Mouse (Mus musculus): ENCODE measurements at regions not wholly inside any gene's neighbourhood (a gene's known extent, or its start where the extent isn't known, plus 50 kb on each side); places are given as distances from the start of the nearest gene placed in this dataset.

GRCm38 (mm10) chr11:93729119-93729518 is 156.4 kb downstream of the Utp18 start:
- TF ChIP-seq POU5F1 (IDR thresholded peaks at IDR 0.05; ENCODE audit: borderline replicate concordance, low read length) (no peak), CTCF (conservative IDR thresholded peaks at IDR 0.05; ENCODE audit: low read length) (no peak), NANOG (IDR thresholded peaks at IDR 0.05; ENCODE audit: borderline replicate concordance, low read length) (no peak)
